Mouse (Mus musculus) NIH3T3 (cell line): Measurements from ENCODE around the gene Mfsd4b3.

Source experiments
- DNase-seq: peaks from one replicate; pipeline ENCODE4 v3.0.0-alpha.2; 2012; ENCODE audit warnings: low read depth

Gene Mfsd4b3

DNA sequence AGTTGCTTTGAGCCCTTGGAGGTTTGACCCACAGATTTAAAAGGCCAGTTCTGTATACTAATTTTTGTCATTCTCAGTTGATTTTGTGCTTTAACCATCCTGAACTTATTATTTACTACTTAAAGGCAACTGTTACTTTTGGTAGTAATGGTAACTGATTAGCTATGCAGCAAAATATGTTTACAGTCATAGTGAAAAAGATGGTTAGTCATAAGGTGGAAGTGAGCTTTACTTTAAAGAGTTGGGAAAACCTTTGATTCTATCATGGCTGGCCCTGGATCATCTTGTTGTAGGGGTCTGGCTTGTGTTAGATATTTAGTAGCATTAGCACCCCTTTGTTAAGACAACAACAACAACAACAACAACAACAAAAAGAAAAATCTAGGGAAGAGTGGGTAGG is 47.3 kb downstream of the Mfsd4b3 start:
- DNase-seq: no peak

DNA sequence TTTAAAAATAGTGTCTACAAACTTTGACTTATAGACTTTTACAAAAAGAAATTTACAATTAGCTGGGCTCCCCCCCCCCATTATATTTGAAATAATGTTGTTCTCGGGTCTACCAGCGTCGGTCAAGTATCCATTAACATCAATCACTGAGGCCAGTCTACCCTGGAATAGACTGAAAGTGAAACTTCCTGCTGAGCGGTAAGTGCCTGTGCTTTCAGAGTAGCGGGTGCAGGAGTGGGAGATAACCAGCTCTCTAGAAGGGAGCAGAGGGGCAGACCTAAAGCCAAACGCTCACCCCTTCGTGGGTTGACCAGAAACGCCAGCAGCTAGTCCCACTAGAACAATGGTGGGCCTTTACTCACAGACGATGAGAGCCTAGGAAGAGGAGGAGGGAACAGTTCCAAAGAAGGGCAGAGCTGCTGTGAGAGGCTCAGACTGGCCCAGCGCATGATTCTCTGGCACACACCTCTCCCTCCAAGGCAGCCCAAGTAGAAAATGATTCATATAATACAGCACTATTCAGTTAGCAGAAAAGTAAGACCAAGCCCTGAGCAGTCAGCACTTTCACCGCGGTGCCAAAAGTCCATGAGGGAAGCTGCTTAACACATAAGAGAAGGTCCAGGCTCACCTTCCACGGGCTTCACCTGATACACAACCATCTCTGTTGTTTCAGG is 51.0 kb downstream of the Mfsd4b3 start:
- DNase-seq: peak; percentile 36

DNA sequence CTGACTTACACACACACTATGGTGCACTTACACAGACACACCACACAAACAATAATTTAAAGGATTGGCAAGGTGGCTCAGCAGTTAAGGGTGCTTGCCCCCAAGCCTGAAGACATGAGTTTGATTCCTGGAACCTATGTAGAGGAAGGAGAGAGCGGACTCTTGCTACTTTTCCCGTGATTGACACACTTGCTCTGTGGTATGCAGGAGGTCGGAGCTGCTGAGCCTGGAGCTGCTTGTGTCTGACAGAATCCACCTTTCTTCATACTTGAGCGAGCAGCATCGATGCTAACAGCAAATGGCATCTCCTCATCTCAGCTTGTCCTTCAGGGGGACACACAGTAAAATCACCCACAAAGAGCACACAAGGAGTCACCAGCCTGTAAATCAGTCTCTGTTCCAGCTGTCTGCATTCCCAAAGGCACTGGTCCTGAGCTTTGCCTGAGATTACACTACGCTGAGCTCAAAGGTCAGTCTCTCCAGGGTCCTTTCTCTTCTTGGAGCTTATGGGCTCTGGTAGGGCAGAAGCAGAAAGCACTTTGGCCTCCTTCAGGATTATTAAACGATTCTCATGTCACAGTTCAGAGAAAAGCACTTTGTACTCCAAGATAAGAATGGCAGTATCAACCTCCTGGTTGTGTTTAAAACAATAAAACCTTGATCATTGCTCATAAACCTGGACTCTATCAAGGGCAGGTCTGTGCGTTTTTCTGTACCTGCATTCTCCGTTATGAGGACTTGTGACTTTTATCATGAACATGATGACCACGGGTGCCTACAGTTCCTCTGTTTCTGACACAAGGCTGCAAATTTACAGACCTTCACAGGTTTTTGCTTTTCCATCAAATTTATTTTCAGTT is 52.9 kb downstream of the Mfsd4b3 start:
- DNase-seq: no peak

DNA sequence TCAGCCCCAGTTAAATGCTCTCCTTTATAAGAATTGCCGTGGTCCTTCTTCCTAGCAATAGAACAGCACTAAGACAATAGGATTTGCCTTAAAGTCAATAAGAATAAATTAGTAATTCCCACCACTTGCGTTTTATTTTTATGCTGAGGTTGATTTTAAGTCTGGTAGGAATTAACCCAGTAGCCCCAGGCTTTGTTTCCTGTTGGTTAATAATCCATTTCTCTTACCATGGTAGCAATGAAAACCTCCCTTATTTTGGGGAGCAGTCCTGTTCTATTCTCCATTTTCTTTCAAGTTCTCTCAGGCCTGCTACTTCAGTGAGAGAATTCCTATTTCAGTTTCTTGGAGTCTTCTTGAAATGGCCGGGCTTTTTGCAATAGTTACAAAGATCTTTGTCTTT is 55.8 kb downstream of the Mfsd4b3 start:
- no peak for DNase-seq

DNA sequence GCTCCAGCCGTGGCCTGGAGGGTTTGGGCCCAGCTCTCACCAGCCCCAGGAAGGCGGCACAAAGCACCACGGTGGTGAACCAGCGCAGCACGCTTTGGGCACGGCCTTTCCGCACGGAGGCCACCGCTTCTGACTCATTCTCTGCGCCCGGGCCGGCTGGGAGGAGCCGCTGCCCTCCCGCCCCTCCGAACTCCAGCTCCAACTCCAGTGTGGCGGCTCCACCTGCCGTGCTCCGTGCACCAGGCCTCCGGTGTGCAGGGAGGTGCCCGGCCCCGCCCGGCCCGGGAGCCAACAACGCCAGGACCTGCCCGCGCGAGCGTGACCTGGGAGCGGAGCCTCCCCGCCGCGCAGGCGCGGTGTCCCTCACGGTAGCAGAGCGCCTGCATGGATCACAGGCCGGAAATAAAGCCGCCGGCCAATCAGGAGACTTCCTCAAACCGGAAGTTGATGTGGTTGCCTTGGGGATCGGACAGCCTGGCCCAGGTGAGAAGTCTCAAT is 61.0 kb downstream of the Mfsd4b3 start, which contains the start of gene Mfsd4b4:
TSS of gene Mfsd4b4 (minus strand) at position 365 of the 498 bp plus-strand sequence.
- peak; percentile 95 for DNase-seq
